Mouse (Mus musculus) forebrain, embryonic 15.5 days (tissue): Measurements from ENCODE around the gene Pbxip1. TPM values are rescaled to one million over a fixed set of nuclear protein-coding genes. Genes with fewer than 3 reads are reported as not detected.

Source experiments
- ATAC-seq: fragments of 200-750 bp; cut with Nextera tagmentation; replicated peaks from 2 replicates; pipeline ENCODE4 v1.8.0; 2017; ENCODE audit warnings: mild to moderate bottlenecking, moderate TSS enrichment, moderate library complexity
- H3K27ac ChIP-seq: fragments of 300-500 bp; sonication (generic); replicated peaks from 2 replicates; pipeline ENCODE4 v1.5.1; 2015; ENCODE audit warnings: mild to moderate bottlenecking, inconsistent platforms
- H3K27me3 ChIP-seq: fragments of 300-500 bp; sonication (generic); 2 replicates; pipeline ENCODE4 v1.6.1; 2015; ENCODE audit warnings: inconsistent platforms
- H3K36me3 ChIP-seq: fragments of 300-500 bp; sonication (generic); 2 replicates; pipeline ENCODE4 v1.6.1; 2015; ENCODE audit warnings: mild to moderate bottlenecking, inconsistent platforms
- H3K4me1 ChIP-seq: fragments of 300-500 bp; sonication (generic); 2 replicates; pipeline ENCODE4 v1.6.1; 2015; ENCODE audit warnings: inconsistent platforms
- H3K4me2 ChIP-seq: fragments of 300-500 bp; sonication (generic); replicated peaks from 2 replicates; pipeline ENCODE4 v1.6.1; 2015; ENCODE audit warnings: mild to moderate bottlenecking, inconsistent platforms
- H3K4me3 ChIP-seq: fragments of 300-500 bp; sonication (generic); 2 replicates; pipeline ENCODE4 v1.5.1; 2015; ENCODE audit warnings: mild to moderate bottlenecking, inconsistent platforms
- H3K9ac ChIP-seq: fragments of 300-500 bp; sonication (generic); replicated peaks from 2 replicates; pipeline ENCODE4 v1.6.1; 2015; ENCODE audit warnings: mild to moderate bottlenecking, inconsistent platforms
- H3K9me3 ChIP-seq: fragments of 300-500 bp; sonication (generic); 2 replicates; pipeline ENCODE4 v1.6.1; 2016; ENCODE audit warnings: inconsistent platforms
- WGBS: fragments of 180-500 bp; shearing (Covaris S2); methylation state at CpG from one replicate; pipeline ENCODE4 v1.1.7; 2015; ENCODE audit warnings: mixed read lengths; 5-methylcytosine and 5-hydroxymethylcytosine counted together
- polyA plus RNA-seq: library from polyadenylated mRNA; unstranded; fragments of >200 nt; fragmentation: Nextera tagmentation; extraction: Ambion mirVana; gene quantifications from 2 replicates; pipeline ENCODE4 v1.2.1, GENCODE M21; 2015

Pbxip1 gene
- polyA plus RNA-seq, 1 experiment from 2014 or later = 15.1 TPM

GRCm38 (mm10) chr3:89448720-89449537, 12.4 kb downstream of the Pbxip1 start:
- no peaks in the 10 kb centered on the region for H3K36me3 ChIP-seq
- ATAC-seq = no peak
- H3K9ac ChIP-seq = no peak overlapping the region
- H3K4me1 ChIP-seq = no peaks in the 10 kb centered on the region
- 71% methylated on average over 13 of the region's 13 CpGs for WGBS
- no peak overlapping the region for H3K4me3 ChIP-seq
- no peaks in the 10 kb centered on the region for H3K9me3 ChIP-seq
- no peaks in the 10 kb centered on the region for H3K27me3 ChIP-seq
- H3K4me2 ChIP-seq = no peak overlapping the region
- H3K27ac ChIP-seq = no peak overlapping the region

DNA sequence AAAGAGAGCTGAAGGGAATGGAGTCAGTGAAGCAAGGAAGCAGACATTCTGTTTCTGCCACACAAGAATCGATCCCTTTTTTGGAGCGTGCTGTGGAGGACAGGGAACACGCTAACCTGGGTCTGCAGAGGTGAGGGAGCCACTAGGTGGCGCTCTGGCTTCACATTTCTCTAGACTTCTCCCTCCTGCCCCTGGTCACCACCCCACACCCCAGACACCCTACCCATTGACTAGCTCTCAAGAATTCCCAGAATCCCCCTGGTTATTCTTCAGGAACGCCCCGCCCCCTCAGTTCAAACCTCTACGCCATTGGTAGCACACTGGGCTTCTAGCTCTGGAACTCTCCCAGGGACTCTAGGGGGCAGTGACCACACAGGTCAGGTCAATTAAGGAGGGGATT, 13.0 kb downstream of the Pbxip1 start:
- H3K9me3 ChIP-seq = no peaks in the 10 kb centered on the region
- no peaks in the 10 kb centered on the region for H3K27me3 ChIP-seq
- no peak overlapping the region for H3K9ac ChIP-seq
- H3K27ac ChIP-seq = no peak overlapping the region
- H3K36me3 ChIP-seq = no peaks in the 10 kb centered on the region
- no peaks in the 10 kb centered on the region for H3K4me1 ChIP-seq
- no peak overlapping the region for H3K4me3 ChIP-seq
- peak; percentile 49 for ATAC-seq
- WGBS = 42% methylated on average over 7 of the region's 7 CpGs
- no peak overlapping the region for H3K4me2 ChIP-seq

DNA sequence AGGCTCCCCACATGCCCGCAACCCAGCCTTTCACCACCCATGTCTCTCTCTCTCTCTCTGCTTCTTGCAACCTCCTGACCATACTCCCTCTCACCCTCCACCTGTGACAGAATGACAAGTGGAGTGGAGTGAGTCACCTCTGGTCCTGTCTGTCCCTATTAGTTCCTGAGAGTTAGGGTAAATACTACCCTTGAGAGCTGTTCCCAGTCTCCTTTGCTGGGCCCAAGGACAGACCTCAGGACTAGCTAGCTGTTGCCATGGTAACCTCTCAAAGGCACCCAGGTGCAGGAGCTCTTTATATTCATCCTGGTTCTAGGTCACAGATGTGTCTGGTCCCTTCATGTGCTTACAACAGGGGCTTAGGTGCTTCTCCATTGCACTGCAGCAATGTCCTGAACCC, 15.4 kb downstream of the Pbxip1 start:
- H3K4me3 ChIP-seq = no peak overlapping the region
- H3K4me2 ChIP-seq = no peak overlapping the region
- ATAC-seq = no peak
- H3K27ac ChIP-seq = no peak overlapping the region
- 100% methylated on average over 1 of the region's 1 CpGs for WGBS
- no peaks in the 10 kb centered on the region for H3K36me3 ChIP-seq
- H3K9me3 ChIP-seq = no peaks in the 10 kb centered on the region
- no peaks in the 10 kb centered on the region for H3K27me3 ChIP-seq
- H3K4me1 ChIP-seq = no peaks in the 10 kb centered on the region
- H3K9ac ChIP-seq = no peak overlapping the region

GRCm38 (mm10) chr3:89454401-89455177, 18.1 kb downstream of the Pbxip1 start, which contains the start of gene Pmvk:
Pmvk (plus strand) TSS chr3:89454541.
- Histone ChIP-seq H3K4me2 (no peak within 1 kb of the TSS), H3K4me3 (no peak within 1 kb of the TSS), H3K9ac (no peak within 1 kb of the TSS), H3K27ac (no peak within 1 kb of the TSS), H3K4me1 (peaks cover under 1% of the 10 kb centered on the region), H3K9me3 (no peaks in the 10 kb centered on the region), H3K27me3 (no peaks in the 10 kb centered on the region), H3K36me3 (no peaks in the 10 kb centered on the region)
- no peak for ATAC-seq
- 65% methylated on average over 10 of the region's 10 CpGs for whole genome bisulfite sequencing

- no peak for ATAC-seq
- Histone ChIP-seq H3K4me1 (peaks cover 13% of the 10 kb centered on the region), H3K27me3 (no peaks in the 10 kb centered on the region), H3K36me3 (no peaks in the 10 kb centered on the region), H3K4me2 (no peak overlapping the region), H3K4me3 (no peak overlapping the region), H3K27ac (no peak overlapping the region), H3K9ac (no peak overlapping the region), H3K9me3 (no peaks in the 10 kb centered on the region)
- WGBS = 67% methylated on average over 1 of the region's 1 CpGs
These were observed 19.3 kb downstream of the Pbxip1 start for GRCm38 (mm10) chr3:89455786-89456285.

- H3K4me3 ChIP-seq = no peak overlapping the region
- peaks cover 16% of the 10 kb centered on the region for H3K4me1 ChIP-seq
- 0 out of 2 replicates have a peak, but pooled peaks have one; percentile 16 for ATAC-seq
- WGBS = 38% methylated on average over 10 of the region's 10 CpGs
- no peaks in the 10 kb centered on the region for H3K9me3 ChIP-seq
- H3K36me3 ChIP-seq = no peaks in the 10 kb centered on the region
- no peak overlapping the region for H3K4me2 ChIP-seq
- H3K27me3 ChIP-seq = no peaks in the 10 kb centered on the region
- no peak overlapping the region for H3K27ac ChIP-seq
- H3K9ac ChIP-seq = no peak overlapping the region
These were observed 20.5 kb downstream of the Pbxip1 start for GRCm38 (mm10) chr3:89456726-89457665.

DNA sequence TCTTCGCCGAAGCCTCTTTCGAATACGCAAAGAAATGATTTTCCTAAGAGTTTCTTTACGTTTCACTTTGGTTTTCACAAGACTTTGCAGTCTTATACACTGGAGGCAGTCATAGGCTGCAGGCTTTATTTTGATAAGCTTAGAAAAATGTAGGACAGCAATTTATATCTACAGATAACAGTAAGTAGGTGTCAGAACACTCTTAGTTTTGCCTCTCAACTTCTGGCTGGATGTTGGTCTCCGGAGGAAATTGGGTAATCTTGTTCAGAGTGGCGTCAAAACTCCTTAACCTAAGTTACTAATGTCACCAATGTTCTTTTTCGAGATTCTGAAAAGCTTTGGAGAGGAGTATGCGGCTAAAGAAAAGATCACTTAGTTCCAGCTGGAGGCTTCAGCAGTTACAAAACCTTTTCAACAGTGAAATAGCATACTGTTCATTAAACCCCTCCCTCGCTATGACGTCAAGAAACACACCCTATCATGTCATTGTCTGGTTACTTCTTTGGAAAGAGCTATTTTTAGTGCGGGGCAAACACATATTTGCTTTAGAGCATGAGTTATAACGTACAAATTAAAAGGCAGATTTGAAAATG, 22.0 kb downstream of the Pbxip1 start:
- peak; percentile 66 for ATAC-seq

DNA sequence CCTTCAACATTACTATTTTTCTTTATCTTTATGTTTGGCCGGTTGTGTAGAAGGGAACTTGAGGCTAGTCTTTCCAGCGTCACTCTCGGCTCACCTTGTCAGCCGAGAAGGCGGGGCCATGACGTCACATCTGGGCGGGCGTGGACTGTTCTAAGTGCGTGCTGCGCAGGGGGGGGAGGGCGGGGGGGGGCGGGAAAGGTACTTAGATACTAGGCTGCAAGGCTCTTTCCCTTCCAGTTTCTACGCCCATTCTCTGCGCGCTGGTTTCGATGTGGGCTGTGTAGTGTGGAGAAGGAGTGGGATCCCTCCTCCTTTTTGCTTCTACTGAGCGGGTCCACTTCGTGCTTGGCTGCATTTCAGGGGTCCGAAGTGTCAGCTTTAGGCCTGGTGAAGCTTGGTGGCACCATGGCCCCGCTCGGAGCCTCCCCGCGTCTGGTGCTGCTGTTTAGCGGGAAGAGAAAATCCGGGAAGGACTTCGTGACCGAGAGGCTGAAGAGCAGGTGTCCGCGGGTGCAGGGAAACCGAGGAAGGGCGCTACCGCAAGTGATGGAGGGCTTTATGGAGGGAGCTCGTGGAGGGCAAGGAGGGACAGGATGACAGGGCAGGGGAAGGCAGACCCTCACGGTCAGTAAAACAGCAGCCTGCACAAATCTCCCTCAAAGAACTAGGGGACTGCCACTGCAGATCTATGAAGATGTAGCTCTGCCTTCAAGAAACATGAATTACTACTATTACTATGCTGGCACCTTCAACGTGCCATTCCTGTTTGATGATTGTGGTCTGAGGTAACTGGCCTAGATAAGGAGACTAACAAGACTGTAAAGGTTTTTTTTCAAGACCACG, 22.7 kb downstream of the Pbxip1 start:
- Histone ChIP-seq H3K4me1 (peaks cover 16% of the 10 kb centered on the region), H3K27me3 (no peaks in the 10 kb centered on the region), H3K4me3 (peak overlapping the region; percentile 57), H3K4me2 (peak overlapping the region; percentile 64), H3K27ac (peak overlapping the region; percentile 92), H3K9me3 (no peaks in the 10 kb centered on the region), H3K9ac (peak overlapping the region; percentile 72), H3K36me3 (no peaks in the 10 kb centered on the region)
- WGBS = under 1% methylated on average over 35 of the region's 36 CpGs
- ATAC-seq = peak; percentile 90

More for the DNA sequence above, 22.0 kb downstream of the Pbxip1 start:
- H3K27ac ChIP-seq = peak overlapping the region; percentile 92
- H3K4me3 ChIP-seq = peak overlapping the region; percentile 57
- peak overlapping the region; percentile 64 for H3K4me2 ChIP-seq
- H3K36me3 ChIP-seq = no peaks in the 10 kb centered on the region
- no peaks in the 10 kb centered on the region for H3K9me3 ChIP-seq
- no peaks in the 10 kb centered on the region for H3K27me3 ChIP-seq
- WGBS = 41% methylated on average over 13 of the region's 13 CpGs
- peaks cover 16% of the 10 kb centered on the region for H3K4me1 ChIP-seq
- H3K9ac ChIP-seq = peak overlapping the region; percentile 72; the same call in 1 of the 2 replicates

DNA sequence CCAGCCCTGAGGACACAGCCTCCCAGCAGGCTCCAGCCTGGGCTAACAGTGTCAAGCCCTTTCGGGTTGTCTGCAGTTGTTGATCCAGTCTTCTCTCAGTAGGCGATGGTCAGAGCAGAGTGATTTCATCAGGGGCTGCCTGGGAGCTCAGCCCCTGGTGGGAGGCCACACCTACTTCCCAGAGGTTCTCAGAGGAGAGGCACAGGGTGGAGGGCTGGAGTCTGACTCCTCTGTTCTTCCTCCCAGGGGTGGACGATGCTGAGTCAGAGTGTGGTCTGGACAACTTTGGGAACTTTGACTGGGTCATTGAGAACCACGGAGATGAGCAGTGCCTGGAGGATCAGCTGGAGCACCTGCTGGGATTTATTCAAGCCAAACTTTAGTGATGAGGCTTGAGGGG, 31.8 kb downstream of the Pbxip1 start:
- Histone ChIP-seq H3K27ac (no peak overlapping the region), H3K27me3 (no peaks in the 10 kb centered on the region), H3K4me2 (no peak overlapping the region), H3K9me3 (no peaks in the 10 kb centered on the region), H3K9ac (no peak overlapping the region), H3K4me3 (no peak overlapping the region), H3K36me3 (peaks cover 4% of the 10 kb centered on the region; the same call in 1 of the 2 replicates), H3K4me1 (no peaks in the 10 kb centered on the region)
- no peak for ATAC-seq
- WGBS = 56% methylated on average over 4 of the region's 4 CpGs

DNA sequence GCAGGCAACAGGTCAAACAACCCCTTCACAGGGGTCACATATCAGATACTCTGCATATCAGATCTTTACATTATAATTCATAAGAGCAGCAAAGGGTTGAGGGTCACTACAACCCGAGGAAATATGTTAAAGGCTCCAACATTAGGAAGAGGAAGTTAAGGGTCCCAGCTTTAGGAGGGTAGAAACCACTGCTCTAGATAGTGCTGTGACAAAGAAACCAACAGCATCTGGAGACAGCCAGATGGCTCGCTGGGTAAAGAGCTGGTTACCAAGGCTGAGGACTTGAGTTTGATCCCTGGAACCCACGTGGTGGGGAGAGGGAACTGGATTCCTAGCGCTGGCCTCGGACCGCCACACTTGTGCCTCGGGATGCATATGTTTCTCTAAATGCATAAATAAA, 35.8 kb downstream of the Pbxip1 start:
- Histone ChIP-seq H3K4me1 (no peaks in the 10 kb centered on the region), H3K4me2 (no peak overlapping the region), H3K27ac (no peak overlapping the region), H3K9ac (no peak overlapping the region), H3K4me3 (no peak overlapping the region), H3K27me3 (no peaks in the 10 kb centered on the region), H3K9me3 (no peaks in the 10 kb centered on the region), H3K36me3 (peaks cover 4% of the 10 kb centered on the region; the same call in 1 of the 2 replicates)
- WGBS = 84% methylated on average over 7 of the region's 7 CpGs
- no peak for ATAC-seq
